Mouse (Mus musculus): ENCODE measurements around the gene Gm10803. TPM values are rescaled to one million over a fixed set of nuclear protein-coding genes. Genes with fewer than 3 reads are reported as not detected.
"Not testable (repeated sequence)": the region's sequence is repeated elsewhere in the genome, so short reads cannot be mapped to it uniquely, and the experiment has no call there.

Gene Gm10803
- polyA plus RNA-seq (2016; fragmentation: Nextera tagmentation; extraction: Ambion mirVana): not detected in 2 replicates

DNA sequence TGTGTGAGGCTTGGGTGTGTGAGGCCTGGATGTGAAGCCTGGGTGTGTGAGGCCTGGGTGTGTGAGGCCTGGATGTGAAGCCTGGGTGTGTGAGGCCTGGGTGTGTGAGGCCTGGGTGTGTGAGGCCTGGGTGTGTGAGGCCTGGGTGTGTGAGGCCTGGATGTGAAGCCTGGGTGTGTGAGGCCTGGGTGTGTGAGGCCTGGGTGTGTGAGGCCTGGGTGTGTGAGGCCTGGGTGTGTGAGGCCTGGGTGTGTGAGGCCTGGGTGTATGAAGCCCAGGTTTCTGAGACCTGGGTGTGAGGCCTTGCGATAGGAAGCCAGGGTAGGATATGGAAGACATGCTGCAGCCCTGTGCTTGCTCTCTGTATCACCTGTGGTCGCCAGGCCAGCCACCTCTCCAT lies at the start of gene Gm10803:
Gm10803 (plus strand) TSS at position 301 of the 400 bp plus-strand sequence.
- H3K36me3 ChIP-seq; H3K9me3 ChIP-seq (replicated peaks); H3K4me1 ChIP-seq (replicated peaks); H3K27me3 ChIP-seq (replicated peaks); H3K27ac ChIP-seq (ENCODE audit: poor library complexity, severe bottlenecking); H3K4me3 ChIP-seq; H3K9ac ChIP-seq; ATAC-seq (ENCODE audit: insufficient number of reproducible peaks, low FRiP score); H3K4me2 ChIP-seq: not testable (repeated sequence)
- WGBS: 93% methylated on average over 2 of the region's 2 CpGs

DNA sequence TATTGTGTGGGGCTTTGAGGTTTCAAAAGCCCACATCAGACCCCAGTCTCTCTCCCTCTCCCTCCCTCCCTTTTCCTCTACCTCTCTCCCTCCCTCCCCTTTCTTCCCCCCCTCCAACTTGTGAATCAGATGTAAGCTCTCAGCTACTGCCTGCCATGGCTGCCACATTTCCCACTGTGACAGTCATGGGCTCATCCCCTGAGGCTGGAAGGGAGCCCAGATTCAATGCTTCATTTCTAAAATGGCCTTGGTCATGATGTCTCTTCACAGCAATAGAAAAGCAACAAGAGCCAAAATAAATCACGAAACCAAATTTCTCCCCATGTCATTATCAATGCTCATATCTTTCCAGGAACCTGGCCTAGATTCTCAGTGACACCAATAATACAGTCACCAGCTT lies 49.5 kb upstream of the Gm10803 start:
- H3K27me3 ChIP-seq (replicated peaks): no peaks in the 10 kb centered on the region; the same call in 1 of the 2 replicates
- H3K4me1 ChIP-seq (replicated peaks): peaks cover 4% of the 10 kb centered on the region; the same call in 1 of the 2 replicates
- WGBS: 84% methylated on average over 1 of the region's 1 CpGs
- H3K36me3 ChIP-seq: no peaks in the 10 kb centered on the region
- no peaks in the 10 kb centered on the region for H3K9me3 ChIP-seq (replicated peaks)
- H3K27ac ChIP-seq (ENCODE audit: poor library complexity, severe bottlenecking): no peak overlapping the region
- no peak overlapping the region for H3K9ac ChIP-seq
- H3K4me3 ChIP-seq: no peak overlapping the region
- ATAC-seq (ENCODE audit: insufficient number of reproducible peaks, low FRiP score): no peak
- H3K4me2 ChIP-seq: no peak overlapping the region

DNA sequence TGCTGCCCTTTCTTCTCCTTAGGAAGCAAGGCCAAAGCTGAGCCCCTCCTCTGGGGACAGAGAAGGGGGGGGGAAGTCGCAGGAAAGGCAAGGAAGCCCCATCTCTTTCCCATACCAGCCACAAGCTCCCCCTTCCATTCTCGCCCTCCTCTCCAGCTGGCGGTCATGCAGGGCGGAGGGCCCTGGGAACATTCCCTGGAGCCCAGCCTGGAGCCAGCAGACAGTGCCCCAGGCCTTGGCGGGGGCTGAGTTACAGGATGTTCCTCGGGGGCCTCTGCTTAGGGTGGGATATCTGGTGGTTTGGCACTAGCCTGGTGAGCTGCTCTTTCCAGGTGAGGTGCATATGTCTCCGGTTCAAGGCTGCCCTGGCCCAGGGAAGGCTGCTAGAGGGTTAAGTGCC lies 48.2 kb upstream of the Gm10803 start:
- WGBS: 52% methylated on average over 7 of the region's 7 CpGs
- no peak for ATAC-seq (ENCODE audit: insufficient number of reproducible peaks, low FRiP score)
- Histone ChIP-seq H3K27ac (ENCODE audit: poor library complexity, severe bottlenecking) (no peak overlapping the region), H3K4me2 (no peak overlapping the region), H3K36me3 (no peaks in the 10 kb centered on the region), H3K4me3 (no peak overlapping the region), H3K9me3 (replicated peaks) (no peaks in the 10 kb centered on the region), H3K4me1 (replicated peaks) (peaks cover 4% of the 10 kb centered on the region; the same call in 1 of the 2 replicates), H3K27me3 (replicated peaks) (no peaks in the 10 kb centered on the region; the same call in 1 of the 2 replicates), H3K9ac (no peak overlapping the region)

DNA sequence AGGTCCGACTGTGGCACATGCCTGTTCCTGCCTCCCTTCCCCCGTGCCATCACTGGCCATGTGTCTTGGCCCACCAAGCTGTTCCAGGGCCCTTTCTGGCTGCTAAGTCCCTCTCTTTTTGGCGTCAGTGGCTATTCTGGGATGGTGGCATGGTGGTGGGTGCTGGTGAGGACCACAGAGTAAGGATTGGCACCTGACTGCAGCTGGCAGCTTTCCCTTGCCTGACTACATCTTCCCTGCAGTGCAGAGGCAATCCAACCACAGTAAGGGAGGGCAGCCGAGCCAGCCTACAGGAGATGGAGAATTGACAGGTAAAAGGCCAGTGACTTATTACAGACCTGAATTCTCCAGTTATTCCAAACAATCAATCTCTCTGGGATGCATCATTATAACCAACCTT lies 45.1 kb upstream of the Gm10803 start:
- Histone ChIP-seq H3K27me3 (replicated peaks) (peaks cover 4% of the 10 kb centered on the region; the same call in 1 of the 2 replicates), H3K9me3 (replicated peaks) (no peaks in the 10 kb centered on the region), H3K4me2 (no peak overlapping the region), H3K36me3 (no peaks in the 10 kb centered on the region), H3K4me3 (no peak overlapping the region), H3K27ac (ENCODE audit: poor library complexity, severe bottlenecking) (no peak overlapping the region), H3K4me1 (replicated peaks) (peaks cover 4% of the 10 kb centered on the region; the same call in 1 of the 2 replicates), H3K9ac (no peak overlapping the region)
- 58% methylated on average over 4 of the region's 4 CpGs for WGBS
- ATAC-seq (ENCODE audit: insufficient number of reproducible peaks, low FRiP score): no peak

DNA sequence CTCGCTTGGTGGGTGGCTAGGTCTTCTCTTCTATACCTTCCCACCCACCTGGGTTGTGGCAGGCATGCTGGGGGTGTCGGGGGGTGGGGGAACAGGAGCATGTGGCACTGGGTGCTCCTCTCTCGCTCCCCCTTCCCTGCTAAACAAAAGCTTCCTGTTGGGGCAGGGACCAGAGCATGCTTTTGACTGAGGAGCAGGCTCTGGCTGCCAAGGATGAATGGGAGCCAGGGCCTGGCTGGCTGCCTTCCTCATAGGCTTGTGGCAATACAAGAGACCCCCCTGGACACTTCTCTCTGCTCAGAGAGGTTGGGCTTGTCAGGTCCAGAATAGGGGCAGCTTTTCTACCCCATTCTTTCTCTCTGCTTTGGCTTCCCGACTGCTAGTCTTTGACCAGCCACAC lies 39.3 kb upstream of the Gm10803 start:
- H3K4me3 ChIP-seq: no peak overlapping the region
- H3K27me3 ChIP-seq (replicated peaks): 0 out of 2 replicates have a peak, but pooled peaks cover 4% of the 10 kb centered on the region
- no peaks in the 10 kb centered on the region for H3K36me3 ChIP-seq
- 61% methylated on average over 4 of the region's 4 CpGs for WGBS
- no peak overlapping the region for H3K4me2 ChIP-seq
- no peaks in the 10 kb centered on the region for H3K9me3 ChIP-seq (replicated peaks)
- no peak overlapping the region for H3K9ac ChIP-seq
- H3K4me1 ChIP-seq (replicated peaks): peaks cover 10% of the 10 kb centered on the region
- no peak for ATAC-seq (ENCODE audit: insufficient number of reproducible peaks, low FRiP score)
- no peak overlapping the region for H3K27ac ChIP-seq (ENCODE audit: poor library complexity, severe bottlenecking)

DNA sequence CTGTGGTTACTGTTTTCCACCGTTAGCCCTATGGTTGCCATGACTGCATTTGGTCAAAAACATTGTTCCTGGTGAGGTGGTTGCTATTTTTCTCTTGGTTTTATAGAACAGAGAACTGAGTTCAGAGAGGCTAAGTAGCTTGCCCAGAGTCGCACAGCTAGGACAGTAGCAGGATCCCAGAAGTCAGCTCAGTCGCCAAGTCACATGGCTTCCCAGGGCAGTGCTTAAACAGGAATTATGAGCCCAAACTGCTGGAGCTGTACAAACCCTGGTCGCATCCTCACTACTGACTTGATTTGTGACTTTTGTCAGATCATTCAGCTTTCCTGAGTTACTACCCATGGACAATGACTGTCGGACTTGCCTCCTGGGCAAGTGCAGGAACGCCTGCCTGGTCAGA lies 38.8 kb upstream of the Gm10803 start:
- WGBS: 69% methylated on average over 6 of the region's 6 CpGs
- Histone ChIP-seq H3K36me3 (no peaks in the 10 kb centered on the region), H3K4me3 (no peak overlapping the region), H3K9ac (no peak overlapping the region), H3K4me1 (replicated peaks) (peaks cover 10% of the 10 kb centered on the region), H3K27ac (ENCODE audit: poor library complexity, severe bottlenecking) (no peak overlapping the region), H3K4me2 (peak overlapping the region; percentile 25; the same call in 1 of the 2 replicates), H3K27me3 (replicated peaks) (0 out of 2 replicates have a peak, but pooled peaks cover 4% of the 10 kb centered on the region), H3K9me3 (replicated peaks) (no peaks in the 10 kb centered on the region)
- no peak for ATAC-seq (ENCODE audit: insufficient number of reproducible peaks, low FRiP score)

DNA sequence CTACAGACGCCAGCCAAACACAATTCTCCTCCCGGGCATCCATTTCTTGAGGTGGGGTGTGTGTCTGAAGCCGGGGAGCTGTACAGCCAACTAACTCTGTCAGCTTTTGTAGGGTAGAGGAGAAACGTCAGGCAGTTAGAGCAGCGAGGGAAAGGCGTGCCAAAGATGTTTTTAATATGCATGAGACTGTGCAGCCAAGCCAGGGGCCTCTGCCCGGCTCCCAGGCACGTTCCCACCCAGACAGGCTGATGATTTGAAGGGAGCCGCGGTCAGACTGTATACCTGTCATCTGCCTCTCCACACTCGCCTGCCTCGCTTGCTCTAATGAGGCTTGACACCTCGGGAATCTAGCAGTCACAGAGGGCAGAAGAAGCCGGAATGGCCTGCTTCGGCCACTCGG lies 38.4 kb upstream of the Gm10803 start:
- Histone ChIP-seq H3K9me3 (replicated peaks) (no peaks in the 10 kb centered on the region), H3K4me2 (peak overlapping the region; percentile 25), H3K27me3 (replicated peaks) (0 out of 2 replicates have a peak, but pooled peaks cover 4% of the 10 kb centered on the region), H3K9ac (peak overlapping the region; percentile 16; the same call in 1 of the 2 replicates), H3K36me3 (no peaks in the 10 kb centered on the region), H3K4me1 (replicated peaks) (peaks cover 10% of the 10 kb centered on the region), H3K4me3 (no peak overlapping the region), H3K27ac (ENCODE audit: poor library complexity, severe bottlenecking) (no peak overlapping the region)
- ATAC-seq (ENCODE audit: insufficient number of reproducible peaks, low FRiP score): 0 out of 2 replicates have a peak, but pooled peaks have one; percentile 18
- 45% methylated on average over 16 of the region's 16 CpGs for WGBS

DNA sequence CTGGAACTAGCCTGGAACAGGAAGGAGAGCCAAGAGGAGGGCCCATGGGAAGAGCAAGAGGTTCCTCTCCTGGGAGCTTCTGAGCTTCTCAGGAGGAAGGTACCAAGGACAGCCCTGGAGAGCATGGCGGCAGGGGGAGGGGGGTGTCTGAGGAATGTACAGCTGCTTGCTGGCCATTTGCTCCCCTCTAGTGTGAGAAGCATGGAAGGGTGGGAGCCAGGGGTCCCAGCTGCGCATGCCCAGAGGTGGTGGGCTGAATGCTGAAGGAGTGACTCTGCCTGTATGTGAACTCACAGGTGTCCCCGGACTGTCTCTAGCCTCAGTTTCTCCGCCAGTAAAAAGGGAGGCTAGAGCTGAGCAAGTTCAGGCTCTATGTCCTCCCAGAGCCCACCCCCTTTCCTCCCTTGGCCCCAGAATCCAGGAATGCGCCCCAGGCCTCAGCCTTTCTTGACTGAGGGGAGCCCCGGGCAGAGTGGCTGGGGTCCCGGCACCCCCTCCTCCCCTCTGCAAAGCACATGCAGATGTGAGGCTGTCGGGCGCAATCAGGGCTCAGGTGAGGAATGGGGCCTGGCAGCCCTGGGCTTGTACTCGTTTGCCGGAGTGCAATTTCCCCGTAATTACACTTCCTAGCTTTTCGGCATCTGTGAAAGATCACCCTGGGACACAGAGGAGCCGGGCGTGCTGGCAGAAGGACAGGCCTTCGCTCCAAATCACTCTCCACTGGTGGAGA lies 35.2 kb upstream of the Gm10803 start:
- H3K4me2 ChIP-seq: no peak overlapping the region
- H3K27me3 ChIP-seq (replicated peaks): no peaks in the 10 kb centered on the region
- no peaks in the 10 kb centered on the region for H3K9me3 ChIP-seq (replicated peaks)
- no peak for ATAC-seq (ENCODE audit: insufficient number of reproducible peaks, low FRiP score)
- no peak overlapping the region for H3K4me3 ChIP-seq
- 69% methylated on average over 16 of the region's 16 CpGs for WGBS
- H3K4me1 ChIP-seq (replicated peaks): peaks cover 10% of the 10 kb centered on the region
- H3K36me3 ChIP-seq: no peaks in the 10 kb centered on the region
- H3K9ac ChIP-seq: no peak overlapping the region
- H3K27ac ChIP-seq (ENCODE audit: poor library complexity, severe bottlenecking): no peak overlapping the region

DNA sequence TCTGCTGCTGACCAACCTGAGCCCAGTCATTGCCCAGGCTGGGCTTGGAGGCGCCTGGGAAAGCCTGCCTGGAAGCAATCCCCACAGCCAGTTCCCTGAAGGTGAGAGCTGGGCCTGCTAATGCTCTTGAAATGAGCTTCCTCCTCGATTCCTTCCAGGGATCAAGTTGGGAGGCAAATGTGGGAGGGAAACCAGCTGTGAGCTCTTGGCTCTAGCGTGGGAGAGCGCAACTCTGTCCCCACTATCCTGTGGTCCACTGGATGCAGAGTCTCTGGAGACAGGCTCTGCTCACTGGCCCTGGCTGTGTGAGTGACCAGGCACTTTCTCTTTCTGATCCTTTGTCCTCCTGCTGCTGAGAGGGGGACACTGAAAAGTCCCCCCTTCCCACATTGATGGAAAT lies 30.8 kb upstream of the Gm10803 start:
- Histone ChIP-seq H3K4me2 (no peak overlapping the region), H3K4me1 (replicated peaks) (0 out of 2 replicates have a peak, but pooled peaks cover 4% of the 10 kb centered on the region), H3K9ac (no peak overlapping the region), H3K27me3 (replicated peaks) (no peaks in the 10 kb centered on the region), H3K36me3 (no peaks in the 10 kb centered on the region), H3K9me3 (replicated peaks) (no peaks in the 10 kb centered on the region), H3K27ac (ENCODE audit: poor library complexity, severe bottlenecking) (no peak overlapping the region), H3K4me3 (no peak overlapping the region)
- 37% methylated on average over 4 of the region's 4 CpGs for WGBS
- ATAC-seq (ENCODE audit: insufficient number of reproducible peaks, low FRiP score): no peak

DNA sequence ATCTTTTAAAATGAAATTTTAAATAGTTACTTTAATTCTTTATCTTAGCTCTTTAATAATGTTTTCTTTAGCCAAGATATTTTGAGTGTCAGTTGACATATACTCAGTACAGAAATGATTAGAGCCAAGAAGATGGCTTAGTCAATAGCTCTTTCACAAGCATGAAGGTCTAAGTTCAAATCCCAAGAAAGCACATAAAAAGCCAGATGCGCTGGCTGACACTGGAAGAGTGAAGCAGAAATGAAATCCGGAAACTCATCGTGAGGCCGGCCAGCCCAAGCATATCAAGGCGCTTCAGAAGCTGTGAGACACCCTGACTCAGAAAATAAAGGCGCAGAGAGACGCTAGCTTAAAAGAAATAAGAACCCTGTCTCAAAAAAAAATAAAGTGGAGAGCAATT lies 26.5 kb upstream of the Gm10803 start:
- Histone ChIP-seq H3K4me3 (no peak overlapping the region), H3K4me2 (no peak overlapping the region), H3K9me3 (replicated peaks) (no peaks in the 10 kb centered on the region), H3K36me3 (no peaks in the 10 kb centered on the region), H3K27ac (ENCODE audit: poor library complexity, severe bottlenecking) (no peak overlapping the region), H3K27me3 (replicated peaks) (no peaks in the 10 kb centered on the region), H3K4me1 (replicated peaks) (peaks cover 19% of the 10 kb centered on the region), H3K9ac (no peak overlapping the region)
- ATAC-seq (ENCODE audit: insufficient number of reproducible peaks, low FRiP score): no peak
- WGBS: 86% methylated on average over 7 of the region's 7 CpGs

DNA sequence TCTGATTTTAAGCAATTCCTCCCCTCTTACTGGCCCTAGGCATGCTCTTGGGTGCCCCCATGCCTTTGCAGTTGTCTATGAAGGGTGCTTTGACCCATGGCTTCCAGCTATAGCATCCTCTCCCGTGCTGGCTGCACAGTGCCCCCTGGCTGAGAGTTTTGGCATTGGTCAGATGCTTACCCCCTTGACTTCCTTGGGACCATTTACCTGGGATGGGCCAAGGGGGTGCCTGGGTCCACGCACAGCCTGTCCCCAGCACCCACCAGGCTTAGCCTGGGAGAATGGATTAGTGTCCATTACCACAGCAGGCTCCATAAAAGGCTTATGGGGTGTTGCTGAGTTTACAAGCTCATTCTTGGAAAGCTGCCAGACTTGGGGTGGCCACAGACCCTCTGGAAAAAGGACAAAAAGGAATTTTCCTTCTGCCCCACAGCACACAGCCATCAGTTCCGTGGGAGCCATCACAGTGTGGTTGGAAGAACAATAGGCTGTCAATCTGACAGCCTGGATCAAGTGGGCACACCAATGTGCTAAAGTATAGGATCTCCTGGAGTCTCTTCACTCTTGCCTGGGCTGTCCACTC lies 22.9 kb upstream of the Gm10803 start:
- H3K27me3 ChIP-seq (replicated peaks): no peaks in the 10 kb centered on the region
- 49% methylated on average over 3 of the region's 3 CpGs for WGBS
- no peak overlapping the region for H3K9ac ChIP-seq
- no peak overlapping the region for H3K4me3 ChIP-seq
- no peaks in the 10 kb centered on the region for H3K36me3 ChIP-seq
- no peak for ATAC-seq (ENCODE audit: insufficient number of reproducible peaks, low FRiP score)
- H3K9me3 ChIP-seq (replicated peaks): no peaks in the 10 kb centered on the region
- H3K4me2 ChIP-seq: 0 out of 2 replicates have a peak overlapping the region, but pooled peaks have one; percentile 11
- H3K27ac ChIP-seq (ENCODE audit: poor library complexity, severe bottlenecking): no peak overlapping the region
- H3K4me1 ChIP-seq (replicated peaks): peaks cover 19% of the 10 kb centered on the region

Data from heart, embryonic 12.5 days (tissue).